Mouse (Mus musculus) ES-E14 (cell line): ENCODE results near the gene Gne. TPM values are rescaled to one million over a fixed set of nuclear protein-coding genes. Genes with fewer than 3 reads are reported as not detected.
A peak's percentile ranks its signal among the peaks of the same experiment; 100 is the strongest.

Source experiments
- DNase-seq: peaks from one replicate; pipeline ENCODE4 v3.0.0-alpha.2; 2013; ENCODE audit warnings: low read depth, low spot score
- H3K27ac ChIP-seq: 2 replicates; pipeline ENCODE4 v1.5.1; 2012; ENCODE audit warnings: low read depth, mild to moderate bottlenecking, low read length, moderate library complexity, mixed read lengths; ENCODE audit not compliant: poor library complexity, insufficient read depth, severe bottlenecking
- H3K36me3 ChIP-seq: 2 replicates; pipeline ENCODE4 v1.6.1; 2012; ENCODE audit warnings: mild to moderate bottlenecking, low read length, moderate library complexity, mixed read lengths; ENCODE audit not compliant: control insufficient read depth, poor library complexity, insufficient read depth, severe bottlenecking
- H3K4me1 ChIP-seq, 2 experiments: fragments of 150-350 bp in 1 of 2; sonication (generic) in 1 of 2; 2 replicates each; pipeline ENCODE4 v1.6.1; 2012; ENCODE audit warnings: low read length in 2 of 2, mild to moderate bottlenecking in 1 of 2, mixed read lengths in 1 of 2; ENCODE audit not compliant: control insufficient read depth in 2 of 2, insufficient read depth in 2 of 2, poor library complexity in 1 of 2
- H3K4me3 ChIP-seq, 2 experiments: fragments of 150-350 bp in 1 of 2; sonication (generic) in 1 of 2; 2 replicates each; pipeline ENCODE4 v1.5.1; 2012; ENCODE audit warnings: low read length in 2 of 2, low read depth in 1 of 2, mild to moderate bottlenecking in 1 of 2, mixed read lengths in 1 of 2; ENCODE audit not compliant: insufficient read depth in 1 of 2, poor library complexity in 1 of 2, severe bottlenecking in 1 of 2
- H3K9ac ChIP-seq: 2 replicates; pipeline ENCODE4 v1.6.1; 2012; ENCODE audit warnings: low read depth, mild to moderate bottlenecking, low read length, mixed read lengths; ENCODE audit not compliant: poor library complexity, insufficient read depth, severe bottlenecking
- H3K9me3 ChIP-seq: fragments of 150-350 bp; sonication (generic); 2 replicates; pipeline ENCODE4 v1.6.1; 2012; ENCODE audit warnings: low read depth, mild to moderate bottlenecking, low read length; ENCODE audit not compliant: control insufficient read depth, insufficient read depth
- CHD2 ChIP-seq: IDR thresholded peaks from 2 replicates; pipeline ENCODE4 v1.6.1; 2014; ENCODE audit warnings: mild to moderate bottlenecking, low read depth, low read length, inconsistent platforms
- HCFC1 ChIP-seq: IDR thresholded peaks from 2 replicates; pipeline ENCODE4 v1.6.1; 2012; ENCODE audit warnings: low read length, inconsistent platforms, borderline replicate concordance; ENCODE audit not compliant: insufficient read depth
- MAFK ChIP-seq: IDR thresholded peaks from 2 replicates; pipeline ENCODE4 v1.6.1; 2014; ENCODE audit warnings: mild to moderate bottlenecking, low read depth, low read length, inconsistent platforms; ENCODE audit not compliant: insufficient read depth
- ZC3H11A ChIP-seq: IDR thresholded peaks from 2 replicates; pipeline ENCODE4 v1.6.1; 2012; ENCODE audit warnings: low read depth, mild to moderate bottlenecking, inconsistent platforms, low read length, borderline replicate concordance
- ZNF384 ChIP-seq: IDR thresholded peaks from 2 replicates; pipeline ENCODE4 v1.6.1; 2012; ENCODE audit warnings: low read depth, low read length, inconsistent platforms
- in situ Hi-C, 2 experiments: fragments of 600-800 bp; cut with MboI; formaldehyde crosslinking; loops; one replicate each; pipeline ENCODE4 v1.15.1; 2025; ENCODE audit warnings: low sequenced_read_pairs in 2 of 2, inconsistent platforms in 1 of 2; ENCODE audit not compliant: unreplicated experiment in 2 of 2
- total RNA-seq: library from RNA; depleted of rRNA; stranded (reverse); fragments of 300-350 nt; gene quantifications from 2 replicates; pipeline ENCODE4 v1.2.3, GENCODE M21; 2012

The Gne gene
- total RNA-seq, 1 experiment, result 20.5 TPM

- H3K36me3 ChIP-seq, result peaks cover 13% of the 10 kb centered on the region
- H3K9me3 ChIP-seq, result no peaks in the 10 kb centered on the region
- H3K27ac ChIP-seq, result no peak overlapping the region
- DNase-seq, result no peak
- TF ChIP-seq MAFK (no peak), ZNF384 (peak; percentile 69; the same call in 1 of the 2 replicates), CHD2 (no peak), HCFC1 (no peak), ZC3H11A (no peak)
- no peak overlapping the region for H3K9ac ChIP-seq
- in situ Hi-C loops, result no loop called here
- peaks cover 0 to 15% of the 10 kb centered on the region in 2 experiments; a peak in 3 of 4 replicates for H3K4me1 ChIP-seq
- H3K4me3 ChIP-seq, result no peak overlapping the region
Measured at GRCm38 (mm10) chr4:44010176-44010575, 73.8 kb downstream of the Gne start.

GRCm38 (mm10) chr4:44004623-44005409 lies 79.2 kb downstream of the Gne start:
- in situ Hi-C loops, result no loop called here
- Histone ChIP-seq H3K27ac (0 out of 2 replicates have a peak overlapping the region, but pooled peaks have one; percentile 37), H3K4me3 (peak overlapping the region in 1 of 2 experiments; percentile 65; a peak in 1 of 4 replicates), H3K9ac (0 out of 2 replicates have a peak overlapping the region, but pooled peaks have one; percentile 38), H3K36me3 (peaks cover 2% of the 10 kb centered on the region; the same call in 1 of the 2 replicates), H3K9me3 (no peaks in the 10 kb centered on the region), H3K4me1 (peaks cover 1 to 7% of the 10 kb centered on the region in 2 experiments; a peak in 2 of 4 replicates)
- DNase-seq, result no peak
- TF ChIP-seq ZC3H11A (no peak), ZNF384 (no peak), MAFK (no peak), HCFC1 (no peak), CHD2 (no peak)

GRCm38 (mm10) chr4:44004126-44004525 lies 79.9 kb downstream of the Gne start, which contains the start of gene Clta:
Gene Clta, plus strand, starts transcription at chr4:44004452.
- peak within 1 kb of the TSS; percentile 65 to 78 for H3K4me3 ChIP-seq
- H3K4me1 ChIP-seq, result peaks cover 1 to 4% of the 10 kb centered on the region in 2 experiments; a peak in 2 of 4 replicates
- 0 out of 2 replicates have a peak within 1 kb of the TSS, but pooled peaks have one; percentile 37 for H3K27ac ChIP-seq
- in situ Hi-C loops, result no loop called here
- DNase-seq, result no peak
- peaks cover 2% of the 10 kb centered on the region; the same call in 1 of the 2 replicates for H3K36me3 ChIP-seq
- no peaks in the 10 kb centered on the region for H3K9me3 ChIP-seq
- no peak for TF ChIP-seq ZNF384
- TF ChIP-seq MAFK, result no peak
- TF ChIP-seq HCFC1, result no peak
- no peak for TF ChIP-seq CHD2
- no peak for TF ChIP-seq ZC3H11A
- H3K9ac ChIP-seq, result peak within 1 kb of the TSS; percentile 65

GRCm38 (mm10) chr4:44003622-44004021 lies 80.4 kb downstream of the Gne start:
- in situ Hi-C loops, result no loop called here
- no peaks in the 10 kb centered on the region for H3K9me3 ChIP-seq
- TF ChIP-seq CHD2, result no peak
- TF ChIP-seq ZNF384, result no peak
- TF ChIP-seq MAFK, result no peak
- TF ChIP-seq HCFC1, result no peak
- TF ChIP-seq ZC3H11A, result no peak
- peak overlapping the region; percentile 65 for H3K9ac ChIP-seq
- H3K36me3 ChIP-seq, result peaks cover 2% of the 10 kb centered on the region; the same call in 1 of the 2 replicates
- peak overlapping the region; percentile 65 to 78 for H3K4me3 ChIP-seq
- H3K4me1 ChIP-seq, result peaks cover 1 to 4% of the 10 kb centered on the region in 2 experiments; a peak in 2 of 4 replicates
- H3K27ac ChIP-seq, result no peak overlapping the region
- DNase-seq, result no peak
